Mouse (Mus musculus): ENCODE measurements at regions not wholly inside any gene's neighbourhood (a gene's known extent, or its start where the extent isn't known, plus 50 kb on each side); places are given as distances from the start of the nearest gene placed in this dataset.

- TF ChIP-seq MYOG (IDR thresholded peaks at IDR 0.05; ENCODE audit: control insufficient read depth in 1 of 3, insufficient read depth in 1 of 3, insufficient read length in 2 of 3, low read depth in 2 of 3) (no peak), TCF3 (IDR thresholded peaks at IDR 0.05; ENCODE audit: insufficient read length, low read depth) (no peak), POLR2AphosphoS2 (IDR thresholded peaks at IDR 0.05; ENCODE audit: insufficient read length, low read depth) (no peak), CEBPB (IDR thresholded peaks at IDR 0.05; ENCODE audit: insufficient read depth, poor library complexity, severe bottlenecking) (no peak)
These were observed 901.6 kb upstream of the Lrrc6 start for GRCm38 (mm10) chr15:67402310-67402709.

All from myocyte (in vitro differentiated cells).